Mouse (Mus musculus): Measurements from ENCODE around the gene Ubqln4. TPM values are rescaled to one million over a fixed set of nuclear protein-coding genes. Genes with fewer than 3 reads are reported as not detected.

Ubqln4 gene
- polyA plus RNA-seq (2014; fragmentation: Nextera tagmentation; extraction: Ambion mirVana) = 89.2 and 95.0 TPM in 2 replicates

DNA sequence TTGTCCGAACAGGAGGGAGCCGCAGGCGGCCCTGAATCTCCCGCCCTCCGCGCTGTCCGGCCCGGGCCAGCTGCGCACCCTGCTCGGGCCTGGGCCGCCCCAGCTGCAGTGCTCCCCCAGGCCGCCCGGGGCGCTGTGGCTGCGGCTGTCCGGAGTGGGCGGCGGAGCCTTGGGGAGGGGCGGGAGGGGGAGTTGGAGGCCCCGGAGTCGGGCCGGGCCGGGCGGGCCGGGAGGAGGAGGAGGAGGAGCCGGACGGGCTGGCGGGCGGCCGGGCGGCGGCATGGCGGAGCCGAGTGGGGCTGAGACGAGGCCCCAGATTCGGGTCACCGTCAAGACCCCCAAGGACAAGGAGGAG is at the start of gene Ubqln4:
Gene Ubqln4, plus strand, starts transcription at position 234 of the 355 bp plus-strand sequence.
- H3K4me1 ChIP-seq (replicated peaks; ENCODE audit: control insufficient read depth, insufficient read depth, low read length) = peaks cover 6% of the 10 kb centered on the region; the same call in 1 of the 2 replicates
- H3K27ac ChIP-seq (ENCODE audit: low read depth, low read length) = peak within 1 kb of the TSS; percentile 93
- ATAC-seq (replicated peaks; ENCODE audit: low FRiP score) = peak; percentile 92
- peak within 1 kb of the TSS; percentile 83 for H3K4me2 ChIP-seq (ENCODE audit: low read depth, low read length, severe bottlenecking)
- 0% methylated on average over 31 of the region's 37 CpGs for WGBS
- peaks cover 15% of the 10 kb centered on the region for H3K36me3 ChIP-seq (ENCODE audit: control insufficient read depth, insufficient read depth, low read length)
- H3K4me3 ChIP-seq (ENCODE audit: low read depth, low read length) = peak within 1 kb of the TSS; percentile 84
- no peaks in the 10 kb centered on the region for H3K9me3 ChIP-seq (ENCODE audit: control insufficient read depth, low read length)
- DNase-seq (ENCODE audit: low spot score) = peak; percentile 98
- peak within 1 kb of the TSS; percentile 92 for H3K9ac ChIP-seq (ENCODE audit: low read length)
- no peaks in the 10 kb centered on the region for H3K27me3 ChIP-seq (ENCODE audit: control insufficient read depth, insufficient read depth, low read length)

DNA sequence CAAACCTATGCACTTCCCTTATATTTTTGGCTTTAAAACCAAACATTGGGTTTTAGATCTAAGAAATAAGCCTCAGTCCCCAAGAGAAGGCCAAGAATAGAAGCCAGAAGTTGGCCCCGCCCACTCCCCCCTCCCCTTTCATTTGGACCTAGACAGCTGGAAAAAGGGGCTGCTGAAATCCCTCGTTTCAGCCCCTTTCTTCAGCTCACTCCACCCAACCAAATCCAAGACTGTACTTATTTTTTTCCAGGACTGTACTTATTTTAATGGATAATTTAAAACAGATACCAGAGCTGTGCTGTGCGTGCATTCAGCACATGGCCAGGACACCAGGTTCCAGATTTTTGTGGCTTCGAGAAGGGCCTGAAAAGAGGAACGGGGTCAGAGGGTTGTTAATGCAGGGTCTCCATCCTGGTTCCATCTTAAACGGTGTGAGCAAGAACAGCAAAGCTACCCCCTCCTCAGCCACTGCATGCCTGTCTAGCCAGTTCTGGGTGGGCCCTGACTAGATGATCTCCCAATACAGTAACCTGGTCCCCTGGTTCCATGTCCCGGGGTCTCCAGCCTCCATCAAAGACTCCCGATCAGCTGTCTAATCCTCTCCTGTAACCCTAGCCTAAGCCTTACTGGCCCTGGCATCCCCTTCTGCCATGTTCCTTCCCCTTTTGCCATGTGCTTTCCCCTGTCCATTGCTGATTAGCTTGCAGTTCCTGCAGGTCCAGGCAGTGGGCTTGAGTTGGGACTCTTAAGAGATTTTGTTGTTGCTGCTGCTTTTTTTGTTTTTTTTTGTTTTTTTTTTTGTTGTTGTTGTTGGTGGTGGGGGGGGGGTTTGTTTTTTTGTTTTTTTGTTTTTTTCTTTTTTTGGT is 49.4 kb upstream of the Ubqln4 start:
- H3K4me3 ChIP-seq (ENCODE audit: low read depth, low read length) = no peak overlapping the region
- H3K4me2 ChIP-seq (ENCODE audit: low read depth, low read length, severe bottlenecking) = no peak overlapping the region
- WGBS = 42% methylated on average over 8 of the region's 8 CpGs
- no peaks in the 10 kb centered on the region for H3K36me3 ChIP-seq (ENCODE audit: control insufficient read depth, insufficient read depth, low read length)
- no peak overlapping the region for H3K27ac ChIP-seq (ENCODE audit: low read depth, low read length)
- DNase-seq (ENCODE audit: low spot score) (no peak), ATAC-seq (replicated peaks; ENCODE audit: low FRiP score) (no peak)
- no peak overlapping the region for H3K9ac ChIP-seq (ENCODE audit: low read length)
- H3K27me3 ChIP-seq (ENCODE audit: control insufficient read depth, insufficient read depth, low read length) = peaks cover 16% of the 10 kb centered on the region
- H3K4me1 ChIP-seq (replicated peaks; ENCODE audit: control insufficient read depth, insufficient read depth, low read length) = peaks cover 8% of the 10 kb centered on the region
- H3K9me3 ChIP-seq (ENCODE audit: control insufficient read depth, low read length) = no peaks in the 10 kb centered on the region

DNA sequence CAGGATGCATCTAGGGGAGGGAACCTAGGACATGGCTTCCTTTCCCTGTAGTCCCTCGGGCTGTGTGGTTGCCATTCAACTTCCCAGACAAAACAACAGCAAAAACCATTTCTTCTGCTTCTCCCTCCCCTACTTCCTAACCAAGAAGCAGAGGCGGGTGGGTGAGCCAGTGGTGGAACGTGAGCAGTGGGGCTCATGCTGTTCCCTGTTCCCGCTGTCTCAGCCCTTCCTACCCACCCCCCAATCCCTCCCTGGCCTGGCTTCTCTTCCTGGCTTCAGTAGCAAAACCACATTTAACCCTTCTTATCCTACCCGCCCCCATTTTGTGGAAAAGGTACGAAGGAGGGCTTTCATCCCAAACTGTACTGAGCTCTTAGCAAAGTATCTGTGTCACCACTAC is 48.5 kb upstream of the Ubqln4 start:
- H3K9me3 ChIP-seq (ENCODE audit: control insufficient read depth, low read length) = no peaks in the 10 kb centered on the region
- H3K27me3 ChIP-seq (ENCODE audit: control insufficient read depth, insufficient read depth, low read length) = peaks cover 16% of the 10 kb centered on the region
- H3K9ac ChIP-seq (ENCODE audit: low read length) = no peak overlapping the region
- no peaks in the 10 kb centered on the region for H3K36me3 ChIP-seq (ENCODE audit: control insufficient read depth, insufficient read depth, low read length)
- no peak overlapping the region for H3K27ac ChIP-seq (ENCODE audit: low read depth, low read length)
- WGBS = 69% methylated on average over 6 of the region's 6 CpGs
- H3K4me1 ChIP-seq (replicated peaks; ENCODE audit: control insufficient read depth, insufficient read depth, low read length) = peaks cover 14% of the 10 kb centered on the region
- DNase-seq (ENCODE audit: low spot score) (no peak), ATAC-seq (replicated peaks; ENCODE audit: low FRiP score) (no peak)
- H3K4me3 ChIP-seq (ENCODE audit: low read depth, low read length) = no peak overlapping the region
- H3K4me2 ChIP-seq (ENCODE audit: low read depth, low read length, severe bottlenecking) = no peak overlapping the region

DNA sequence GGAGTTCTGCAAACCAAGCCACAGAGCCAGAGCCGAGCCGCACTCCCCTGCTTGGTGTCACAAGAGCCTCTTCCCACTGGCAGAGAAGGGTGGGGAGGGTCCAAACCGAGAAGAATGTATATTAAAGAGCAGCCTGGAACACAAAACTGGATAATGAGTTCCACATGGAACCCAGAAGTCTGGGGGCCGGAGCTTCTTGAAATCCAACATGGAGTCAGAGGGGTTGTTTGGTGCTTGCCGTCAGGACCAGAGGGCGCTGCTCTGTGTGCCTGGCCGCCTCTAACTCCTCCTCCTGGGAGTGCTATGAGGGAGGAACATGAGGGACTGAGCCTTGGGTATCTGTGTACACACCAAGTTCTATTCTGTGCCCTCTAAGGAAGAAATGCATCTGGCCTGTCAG is 47.8 kb upstream of the Ubqln4 start:
- no peaks in the 10 kb centered on the region for H3K36me3 ChIP-seq (ENCODE audit: control insufficient read depth, insufficient read depth, low read length)
- ATAC-seq (replicated peaks; ENCODE audit: low FRiP score) (no peak), DNase-seq (ENCODE audit: low spot score) (no peak)
- H3K27ac ChIP-seq (ENCODE audit: low read depth, low read length) = no peak overlapping the region
- no peak overlapping the region for H3K4me2 ChIP-seq (ENCODE audit: low read depth, low read length, severe bottlenecking)
- peaks cover 19% of the 10 kb centered on the region for H3K4me1 ChIP-seq (replicated peaks; ENCODE audit: control insufficient read depth, insufficient read depth, low read length)
- no peak overlapping the region for H3K4me3 ChIP-seq (ENCODE audit: low read depth, low read length)
- 49% methylated on average over 7 of the region's 7 CpGs for WGBS
- H3K9me3 ChIP-seq (ENCODE audit: control insufficient read depth, low read length) = no peaks in the 10 kb centered on the region
- no peak overlapping the region for H3K9ac ChIP-seq (ENCODE audit: low read length)
- peaks cover 16% of the 10 kb centered on the region for H3K27me3 ChIP-seq (ENCODE audit: control insufficient read depth, insufficient read depth, low read length)

GRCm38 (mm10) chr3:88509250-88509649 is 44.3 kb upstream of the Ubqln4 start:
- peak overlapping the region; percentile 53 for H3K4me2 ChIP-seq (ENCODE audit: low read depth, low read length, severe bottlenecking)
- H3K9ac ChIP-seq (ENCODE audit: low read length) = peak overlapping the region; percentile 52
- H3K9me3 ChIP-seq (ENCODE audit: control insufficient read depth, low read length) = no peaks in the 10 kb centered on the region
- no peak for DNase-seq (ENCODE audit: low spot score)
- WGBS = 74% methylated on average over 3 of the region's 3 CpGs
- H3K4me1 ChIP-seq (replicated peaks; ENCODE audit: control insufficient read depth, insufficient read depth, low read length) = peaks cover 27% of the 10 kb centered on the region
- no peaks in the 10 kb centered on the region for H3K36me3 ChIP-seq (ENCODE audit: control insufficient read depth, insufficient read depth, low read length)
- peak overlapping the region; percentile 90 for H3K27ac ChIP-seq (ENCODE audit: low read depth, low read length)
- peak overlapping the region; percentile 28 for H3K4me3 ChIP-seq (ENCODE audit: low read depth, low read length)
- H3K27me3 ChIP-seq (ENCODE audit: control insufficient read depth, insufficient read depth, low read length) = no peaks in the 10 kb centered on the region
- ATAC-seq (replicated peaks; ENCODE audit: low FRiP score) = no peak

DNA sequence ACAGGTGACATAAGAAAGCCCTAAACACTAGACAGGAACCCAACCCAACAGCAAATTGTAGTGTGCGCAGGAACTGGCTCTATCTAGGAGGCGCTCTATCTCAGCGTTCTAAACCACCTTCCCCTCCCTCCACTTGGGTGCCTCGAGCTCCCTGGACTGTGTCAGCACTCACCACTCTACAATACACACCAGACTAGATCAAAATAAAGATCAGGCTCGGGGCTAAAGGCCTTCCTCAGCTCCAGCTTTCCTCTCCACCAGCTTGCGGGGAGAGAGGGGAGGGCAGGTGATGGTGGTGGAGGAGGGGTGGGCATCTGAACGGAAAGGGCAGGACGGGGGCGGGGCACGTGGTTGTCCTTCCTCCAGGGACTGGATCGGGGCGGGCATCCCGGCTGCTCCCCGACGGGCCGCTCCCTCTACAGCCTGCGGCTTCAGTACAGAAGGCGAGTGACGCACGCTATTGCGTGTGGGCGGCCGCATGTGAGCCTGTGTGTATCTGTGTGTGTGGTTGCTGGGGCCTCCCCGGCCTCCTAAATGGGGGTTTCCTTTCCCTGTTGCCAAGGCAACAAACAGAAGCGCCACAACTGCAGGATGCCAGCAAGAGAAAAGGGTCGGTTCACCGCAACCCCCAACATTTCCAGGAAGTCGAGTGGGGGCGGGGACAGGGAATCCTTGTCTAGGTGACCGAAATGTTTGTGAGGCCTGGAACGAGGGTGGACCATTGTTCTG is 43.7 kb upstream of the Ubqln4 start, which contains the start of gene Lmna:
Gene Lmna, minus strand, starts transcription at position 265 of the 729 bp plus-strand sequence.
- H3K9me3 ChIP-seq (ENCODE audit: control insufficient read depth, low read length) = no peaks in the 10 kb centered on the region
- peaks cover 27% of the 10 kb centered on the region for H3K4me1 ChIP-seq (replicated peaks; ENCODE audit: control insufficient read depth, insufficient read depth, low read length)
- peak; percentile 97 for ATAC-seq (replicated peaks; ENCODE audit: low FRiP score)
- no peaks in the 10 kb centered on the region for H3K36me3 ChIP-seq (ENCODE audit: control insufficient read depth, insufficient read depth, low read length)
- H3K4me2 ChIP-seq (ENCODE audit: low read depth, low read length, severe bottlenecking) = peak within 1 kb of the TSS; percentile 53
- peak within 1 kb of the TSS; percentile 52 for H3K9ac ChIP-seq (ENCODE audit: low read length)
- no peaks in the 10 kb centered on the region for H3K27me3 ChIP-seq (ENCODE audit: control insufficient read depth, insufficient read depth, low read length)
- WGBS = under 1% methylated on average over 31 of the region's 31 CpGs
- peak within 1 kb of the TSS; percentile 90 for H3K27ac ChIP-seq (ENCODE audit: low read depth, low read length)
- H3K4me3 ChIP-seq (ENCODE audit: low read depth, low read length) = peak within 1 kb of the TSS; percentile 28
- peak; percentile 97 for DNase-seq (ENCODE audit: low spot score)

- ATAC-seq (replicated peaks; ENCODE audit: low FRiP score) = 0 out of 2 replicates have a peak, but pooled peaks have one; percentile 6
- Histone ChIP-seq H3K36me3 (ENCODE audit: control insufficient read depth, insufficient read depth, low read length) (no peaks in the 10 kb centered on the region), H3K4me2 (ENCODE audit: low read depth, low read length, severe bottlenecking) (peak overlapping the region; percentile 53), H3K27me3 (ENCODE audit: control insufficient read depth, insufficient read depth, low read length) (no peaks in the 10 kb centered on the region), H3K27ac (ENCODE audit: low read depth, low read length) (peak overlapping the region; percentile 90), H3K4me3 (ENCODE audit: low read depth, low read length) (peak overlapping the region; percentile 28; the same call in 1 of the 2 replicates), H3K9ac (ENCODE audit: low read length) (peak overlapping the region; percentile 52), H3K4me1 (replicated peaks; ENCODE audit: control insufficient read depth, insufficient read depth, low read length) (peaks cover 27% of the 10 kb centered on the region), H3K9me3 (ENCODE audit: control insufficient read depth, low read length) (no peaks in the 10 kb centered on the region)
- no peak for DNase-seq (ENCODE audit: low spot score)
- whole genome bisulfite sequencing = 56% methylated on average over 13 of the region's 13 CpGs
These were observed 42.9 kb upstream of the Ubqln4 start for GRCm38 (mm10) chr3:88510421-88511289.

- no peaks in the 10 kb centered on the region for H3K27me3 ChIP-seq (ENCODE audit: control insufficient read depth, insufficient read depth, low read length)
- no peaks in the 10 kb centered on the region for H3K9me3 ChIP-seq (ENCODE audit: control insufficient read depth, low read length)
- no peak overlapping the region for H3K9ac ChIP-seq (ENCODE audit: low read length)
- DNase-seq (ENCODE audit: low spot score) (no peak), ATAC-seq (replicated peaks; ENCODE audit: low FRiP score) (no peak)
- no peak overlapping the region for H3K4me3 ChIP-seq (ENCODE audit: low read depth, low read length)
- H3K4me2 ChIP-seq (ENCODE audit: low read depth, low read length, severe bottlenecking) = no peak overlapping the region
- no peak overlapping the region for H3K27ac ChIP-seq (ENCODE audit: low read depth, low read length)
- H3K36me3 ChIP-seq (ENCODE audit: control insufficient read depth, insufficient read depth, low read length) = no peaks in the 10 kb centered on the region
- peaks cover 27% of the 10 kb centered on the region for H3K4me1 ChIP-seq (replicated peaks; ENCODE audit: control insufficient read depth, insufficient read depth, low read length)
- 58% methylated on average over 4 of the region's 4 CpGs for WGBS
These were observed 42.0 kb upstream of the Ubqln4 start for GRCm38 (mm10) chr3:88511559-88511958.

Measured in forebrain, embryonic 11.5 days (tissue).